Mouse (Mus musculus): ENCODE data around the gene Atp1a1. TPM values are rescaled to one million over a fixed set of nuclear protein-coding genes. Genes with fewer than 3 reads are reported as not detected.

Gene Atp1a1
- polyA plus RNA-seq, 1 experiment from 2014 or later = 78.0 TPM

- H3K27me3 ChIP-seq = no peaks in the 10 kb centered on the region
- H3K36me3 ChIP-seq = no peaks in the 10 kb centered on the region
- no peak overlapping the region for H3K4me2 ChIP-seq
- H3K4me1 ChIP-seq = no peaks in the 10 kb centered on the region
- no peak overlapping the region for H3K27ac ChIP-seq
- no peak overlapping the region for H3K4me3 ChIP-seq
- 72% methylated on average over 7 of the region's 7 CpGs for WGBS
- H3K9me3 ChIP-seq = no peaks in the 10 kb centered on the region
- H3K9ac ChIP-seq = no peak overlapping the region
- ATAC-seq (ENCODE audit: insufficient number of reproducible peaks, low FRiP score, low TSS enrichment, low read depth) = no peak
Observed at GRCm38 (mm10) chr3:101636510-101636909, 32.0 kb upstream of the Atp1a1 start.

- Histone ChIP-seq H3K9ac (no peak overlapping the region), H3K4me1 (no peaks in the 10 kb centered on the region), H3K27me3 (no peaks in the 10 kb centered on the region), H3K4me2 (no peak overlapping the region), H3K9me3 (no peaks in the 10 kb centered on the region), H3K27ac (no peak overlapping the region), H3K4me3 (no peak overlapping the region), H3K36me3 (no peaks in the 10 kb centered on the region)
- WGBS = 44% methylated on average over 2 of the region's 2 CpGs
- no peak for ATAC-seq (ENCODE audit: insufficient number of reproducible peaks, low FRiP score, low TSS enrichment, low read depth)
Observed at GRCm38 (mm10) chr3:101636086-101636485, 31.6 kb upstream of the Atp1a1 start.

- Histone ChIP-seq H3K4me2 (no peak overlapping the region), H3K4me3 (no peak overlapping the region), H3K9ac (no peak overlapping the region), H3K27ac (no peak overlapping the region), H3K36me3 (no peaks in the 10 kb centered on the region), H3K4me1 (no peaks in the 10 kb centered on the region), H3K9me3 (no peaks in the 10 kb centered on the region), H3K27me3 (no peaks in the 10 kb centered on the region)
- WGBS = 75% methylated on average over 9 of the region's 9 CpGs
- no peak for ATAC-seq (ENCODE audit: insufficient number of reproducible peaks, low FRiP score, low TSS enrichment, low read depth)
Observed at GRCm38 (mm10) chr3:101634141-101634900, 29.8 kb upstream of the Atp1a1 start.

- Histone ChIP-seq H3K36me3 (no peaks in the 10 kb centered on the region), H3K27ac (no peak overlapping the region), H3K4me3 (no peak overlapping the region), H3K9me3 (no peaks in the 10 kb centered on the region), H3K4me1 (no peaks in the 10 kb centered on the region), H3K9ac (no peak overlapping the region), H3K4me2 (no peak overlapping the region), H3K27me3 (no peaks in the 10 kb centered on the region)
- ATAC-seq (ENCODE audit: insufficient number of reproducible peaks, low FRiP score, low TSS enrichment, low read depth) = no peak
- 69% methylated on average over 2 of the region's 2 CpGs for WGBS
Observed at GRCm38 (mm10) chr3:101628255-101628654, 23.8 kb upstream of the Atp1a1 start.

- no peak overlapping the region for H3K4me2 ChIP-seq
- no peak overlapping the region for H3K9ac ChIP-seq
- H3K36me3 ChIP-seq = no peaks in the 10 kb centered on the region
- whole genome bisulfite sequencing = 92% methylated on average over 5 of the region's 5 CpGs
- no peak overlapping the region for H3K4me3 ChIP-seq
- H3K27ac ChIP-seq = no peak overlapping the region
- ATAC-seq (ENCODE audit: insufficient number of reproducible peaks, low FRiP score, low TSS enrichment, low read depth) = no peak
- no peaks in the 10 kb centered on the region for H3K4me1 ChIP-seq
- no peaks in the 10 kb centered on the region for H3K9me3 ChIP-seq
- no peaks in the 10 kb centered on the region for H3K27me3 ChIP-seq
Observed at GRCm38 (mm10) chr3:101624287-101624686, 19.8 kb upstream of the Atp1a1 start.

GRCm38 (mm10) chr3:101619017-101619416 lies 14.5 kb upstream of the Atp1a1 start:
- H3K36me3 ChIP-seq = no peaks in the 10 kb centered on the region
- H3K9me3 ChIP-seq = no peaks in the 10 kb centered on the region
- no peak for ATAC-seq (ENCODE audit: insufficient number of reproducible peaks, low FRiP score, low TSS enrichment, low read depth)
- no peak overlapping the region for H3K27ac ChIP-seq
- no peak overlapping the region for H3K4me2 ChIP-seq
- H3K9ac ChIP-seq = no peak overlapping the region
- no peaks in the 10 kb centered on the region for H3K27me3 ChIP-seq
- H3K4me3 ChIP-seq = no peak overlapping the region
- no peaks in the 10 kb centered on the region for H3K4me1 ChIP-seq
- WGBS = 89% methylated on average over 4 of the region's 4 CpGs

- Histone ChIP-seq H3K4me3 (no peak overlapping the region), H3K36me3 (no peaks in the 10 kb centered on the region), H3K27ac (no peak overlapping the region), H3K27me3 (no peaks in the 10 kb centered on the region), H3K4me2 (no peak overlapping the region), H3K4me1 (no peaks in the 10 kb centered on the region), H3K9me3 (no peaks in the 10 kb centered on the region), H3K9ac (no peak overlapping the region)
- no peak for ATAC-seq (ENCODE audit: insufficient number of reproducible peaks, low FRiP score, low TSS enrichment, low read depth)
- 75% methylated on average over 4 of the region's 4 CpGs for WGBS
Observed at GRCm38 (mm10) chr3:101618505-101618904, 14.0 kb upstream of the Atp1a1 start.

- ATAC-seq (ENCODE audit: insufficient number of reproducible peaks, low FRiP score, low TSS enrichment, low read depth) = no peak
- 87% methylated on average over 8 of the region's 8 CpGs for WGBS
Observed at GRCm38 (mm10) chr3:101617451-101617850, 13.0 kb upstream of the Atp1a1 start.

GRCm38 (mm10) chr3:101617007-101617406 lies 12.5 kb upstream of the Atp1a1 start:
- Histone ChIP-seq H3K9ac (no peak overlapping the region), H3K4me2 (no peak overlapping the region), H3K9me3 (no peaks in the 10 kb centered on the region), H3K4me1 (peaks cover 3% of the 10 kb centered on the region), H3K36me3 (no peaks in the 10 kb centered on the region), H3K4me3 (no peak overlapping the region), H3K27ac (no peak overlapping the region), H3K27me3 (no peaks in the 10 kb centered on the region)
- ATAC-seq (ENCODE audit: insufficient number of reproducible peaks, low FRiP score, low TSS enrichment, low read depth) = no peak

More at GRCm38 (mm10) chr3:101617451-101617850, 13.0 kb upstream of the Atp1a1 start:
- no peak overlapping the region for H3K27ac ChIP-seq
- no peak overlapping the region for H3K9ac ChIP-seq
- H3K4me3 ChIP-seq = no peak overlapping the region
- H3K4me1 ChIP-seq = no peaks in the 10 kb centered on the region
- H3K36me3 ChIP-seq = no peaks in the 10 kb centered on the region
- no peaks in the 10 kb centered on the region for H3K27me3 ChIP-seq
- H3K4me2 ChIP-seq = no peak overlapping the region
- no peaks in the 10 kb centered on the region for H3K9me3 ChIP-seq

GRCm38 (mm10) chr3:101615856-101616255 lies 11.4 kb upstream of the Atp1a1 start:
- no peak for ATAC-seq (ENCODE audit: insufficient number of reproducible peaks, low FRiP score, low TSS enrichment, low read depth)
- Histone ChIP-seq H3K4me2 (no peak overlapping the region), H3K9me3 (no peaks in the 10 kb centered on the region), H3K27ac (no peak overlapping the region), H3K27me3 (no peaks in the 10 kb centered on the region), H3K4me1 (peaks cover 14% of the 10 kb centered on the region), H3K36me3 (no peaks in the 10 kb centered on the region), H3K9ac (no peak overlapping the region), H3K4me3 (no peak overlapping the region)
- 69% methylated on average over 6 of the region's 6 CpGs for WGBS

GRCm38 (mm10) chr3:101611813-101612491 lies 7.5 kb upstream of the Atp1a1 start:
- H3K27me3 ChIP-seq = no peaks in the 10 kb centered on the region
- ATAC-seq (ENCODE audit: insufficient number of reproducible peaks, low FRiP score, low TSS enrichment, low read depth) = peak; percentile 19; the same call in 1 of the 2 replicates
- no peaks in the 10 kb centered on the region for H3K36me3 ChIP-seq
- 18% methylated on average over 10 of the region's 10 CpGs for WGBS
- 0 out of 2 replicates have a peak overlapping the region, but pooled peaks have one; percentile 5 for H3K4me2 ChIP-seq
- H3K4me3 ChIP-seq = no peak overlapping the region
- H3K9ac ChIP-seq = no peak overlapping the region
- peaks cover 14% of the 10 kb centered on the region for H3K4me1 ChIP-seq
- H3K27ac ChIP-seq = no peak overlapping the region
- no peaks in the 10 kb centered on the region for H3K9me3 ChIP-seq

- H3K4me1 ChIP-seq = peaks cover 14% of the 10 kb centered on the region
- 45% methylated on average over 8 of the region's 8 CpGs for WGBS
- H3K4me2 ChIP-seq = 0 out of 2 replicates have a peak overlapping the region, but pooled peaks have one; percentile 5
- H3K27ac ChIP-seq = peak overlapping the region; percentile 40; the same call in 1 of the 2 replicates
- no peaks in the 10 kb centered on the region for H3K27me3 ChIP-seq
- ATAC-seq (ENCODE audit: insufficient number of reproducible peaks, low FRiP score, low TSS enrichment, low read depth) = no peak
- H3K9me3 ChIP-seq = no peaks in the 10 kb centered on the region
- no peaks in the 10 kb centered on the region for H3K36me3 ChIP-seq
- H3K9ac ChIP-seq = no peak overlapping the region
- H3K4me3 ChIP-seq = no peak overlapping the region
Observed at GRCm38 (mm10) chr3:101611012-101611812, 6.7 kb upstream of the Atp1a1 start.

Measured in limb, embryonic 15.5 days (tissue).